Mouse (Mus musculus) limb, embryonic 11.5 days (tissue): Measurements from ENCODE around the gene Lrrc4b. TPM values are rescaled to one million over a fixed set of nuclear protein-coding genes. Genes with fewer than 3 reads are reported as not detected.

Experiments
- ATAC-seq: fragments of 200-750 bp; cut with Nextera tagmentation; 2 replicates; pipeline ENCODE4 v1.8.0; 2017; ENCODE audit warnings: low read depth; ENCODE audit not compliant: insufficient number of reproducible peaks, low FRiP score, low TSS enrichment
- DNase-seq: peaks from one replicate; pipeline ENCODE4 v3.0.0-alpha.2; 2015; ENCODE audit warnings: low spot score
- H3K27ac ChIP-seq: fragments of 300-500 bp; sonication (generic); replicated peaks from 2 replicates; pipeline ENCODE4 v1.5.1; 2014; ENCODE audit warnings: low read depth, mild to moderate bottlenecking, low read length
- H3K27me3 ChIP-seq: fragments of 300-500 bp; sonication (generic); 2 replicates; pipeline ENCODE4 v1.6.1; 2014; ENCODE audit warnings: mild to moderate bottlenecking, low read length, mixed read lengths; ENCODE audit not compliant: control insufficient read depth, insufficient read depth
- H3K36me3 ChIP-seq: fragments of 300-500 bp; sonication (generic); 2 replicates; pipeline ENCODE4 v1.6.1; 2014; ENCODE audit warnings: mild to moderate bottlenecking, low read length, moderate library complexity, mixed read lengths; ENCODE audit not compliant: control insufficient read depth, insufficient read depth
- H3K4me1 ChIP-seq: fragments of 300-500 bp; sonication (generic); 2 replicates; pipeline ENCODE4 v1.6.1; 2014; ENCODE audit warnings: low read length, mixed read lengths; ENCODE audit not compliant: control insufficient read depth, insufficient read depth
- H3K4me2 ChIP-seq: fragments of 300-500 bp; sonication (generic); 2 replicates; pipeline ENCODE4 v1.6.1; 2014; ENCODE audit warnings: low read depth, mild to moderate bottlenecking, moderate library complexity; ENCODE audit not compliant: severe bottlenecking
- H3K4me3 ChIP-seq: fragments of 300-500 bp; sonication (generic); 2 replicates; pipeline ENCODE4 v1.5.1; 2014; ENCODE audit warnings: low read depth, low read length
- H3K9ac ChIP-seq: fragments of 300-500 bp; sonication (generic); 2 replicates; pipeline ENCODE4 v1.6.1; 2014; ENCODE audit warnings: mild to moderate bottlenecking, low read length
- H3K9me3 ChIP-seq: fragments of 300-500 bp; sonication (generic); 2 replicates; pipeline ENCODE4 v1.6.1; 2016; ENCODE audit warnings: low read length; ENCODE audit not compliant: control insufficient read depth
- WGBS: fragments of 180-500 bp; shearing (Covaris S2); extraction: QIAGEN DNeasy Blood & Tissue Kit; methylation state at CpG from one replicate; pipeline ENCODE4 v1.1.7; 2014; 5-methylcytosine and 5-hydroxymethylcytosine counted together
- polyA plus RNA-seq: library from polyadenylated mRNA; unstranded; fragments of >200 nt; fragmentation: Nextera tagmentation; extraction: Ambion mirVana; gene quantifications from 2 replicates; pipeline ENCODE4 v1.2.1, GENCODE M21; 2014

Lrrc4b gene
- polyA plus RNA-seq, 1 experiment from 2014 or later, result 0.60 TPM

- H3K27ac ChIP-seq, result no peak overlapping the region
- WGBS, result 54% methylated on average over 2 of the region's 2 CpGs
- ATAC-seq (no peak), DNase-seq (no peak)
- H3K9ac ChIP-seq, result no peak overlapping the region
- H3K4me2 ChIP-seq, result no peak overlapping the region
- H3K4me1 ChIP-seq, result peaks cover 10% of the 10 kb centered on the region
- H3K4me3 ChIP-seq, result no peak overlapping the region
- H3K36me3 ChIP-seq, result no peaks in the 10 kb centered on the region
- H3K27me3 ChIP-seq, result peaks cover 62% of the 10 kb centered on the region
- H3K9me3 ChIP-seq, result no peaks in the 10 kb centered on the region
Measured at GRCm38 (mm10) chr7:44439696-44440095, 10.9 kb downstream of the Lrrc4b start.

DNA sequence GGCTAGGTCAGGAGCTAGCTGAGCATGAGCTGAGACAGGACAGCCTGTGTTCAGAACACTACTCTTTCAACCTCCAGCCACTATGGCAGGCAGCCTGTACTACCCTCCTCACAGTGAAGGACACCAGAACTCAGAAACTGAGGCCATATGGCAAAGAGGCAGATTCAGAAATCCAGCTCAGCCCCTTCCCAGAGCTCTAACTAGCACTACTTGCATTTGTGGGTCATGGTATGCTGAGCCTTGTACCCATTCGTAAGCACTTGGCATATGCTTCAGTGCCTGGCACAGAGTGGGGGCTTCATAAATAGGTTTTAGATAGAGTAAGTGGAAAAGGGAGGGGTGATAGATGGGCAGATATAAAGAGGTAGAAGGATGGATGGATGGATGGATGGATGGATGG lies 11.7 kb downstream of the Lrrc4b start:
- no peak overlapping the region for H3K4me3 ChIP-seq
- H3K36me3 ChIP-seq, result no peaks in the 10 kb centered on the region
- H3K9ac ChIP-seq, result no peak overlapping the region
- H3K4me1 ChIP-seq, result peaks cover 13% of the 10 kb centered on the region
- 78% methylated on average over 1 of the region's 1 CpGs for WGBS
- no peak overlapping the region for H3K4me2 ChIP-seq
- no peaks in the 10 kb centered on the region for H3K9me3 ChIP-seq
- no peak overlapping the region for H3K27ac ChIP-seq
- DNase-seq (no peak), ATAC-seq (no peak)
- H3K27me3 ChIP-seq, result peaks cover 70% of the 10 kb centered on the region

DNA sequence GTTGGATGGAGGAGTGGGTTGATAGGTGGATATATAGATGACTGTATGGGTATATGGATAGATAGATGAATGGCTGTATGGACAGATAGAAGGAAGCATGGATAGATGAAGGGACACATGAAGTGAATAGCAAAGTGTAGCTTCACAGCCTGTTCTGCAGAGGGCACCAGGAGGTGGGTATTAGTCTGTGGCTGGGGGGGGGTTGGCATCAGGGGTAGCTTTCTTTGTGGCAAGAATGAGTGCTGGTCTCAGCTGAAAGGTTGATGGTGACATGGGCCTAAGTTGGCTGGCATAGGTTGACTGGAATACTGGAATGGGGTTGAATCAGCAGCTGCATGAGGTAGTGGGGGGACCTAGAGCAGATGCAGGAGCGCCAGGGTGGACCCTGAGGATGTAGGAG lies 12.4 kb downstream of the Lrrc4b start:
- H3K27me3 ChIP-seq, result peaks cover 75% of the 10 kb centered on the region
- no peaks in the 10 kb centered on the region for H3K9me3 ChIP-seq
- no peak overlapping the region; the same call in 1 of the 2 replicates for H3K4me2 ChIP-seq
- ATAC-seq (no peak), DNase-seq (no peak)
- no peak overlapping the region for H3K27ac ChIP-seq
- 38% methylated on average over 1 of the region's 1 CpGs for whole genome bisulfite sequencing
- peaks cover 13% of the 10 kb centered on the region for H3K4me1 ChIP-seq
- no peak overlapping the region for H3K9ac ChIP-seq
- no peak overlapping the region for H3K4me3 ChIP-seq
- H3K36me3 ChIP-seq, result no peaks in the 10 kb centered on the region

- peaks cover 13% of the 10 kb centered on the region for H3K4me1 ChIP-seq
- ATAC-seq, result no peak
- no peak overlapping the region for H3K27ac ChIP-seq
Measured at GRCm38 (mm10) chr7:44441648-44442109, 12.9 kb downstream of the Lrrc4b start.

GRCm38 (mm10) chr7:44442407-44442821 lies 13.6 kb downstream of the Lrrc4b start:
- DNase-seq (peak; percentile 53), ATAC-seq (no peak)
- 2% methylated on average over 14 of the region's 14 CpGs for WGBS
- Histone ChIP-seq H3K36me3 (no peaks in the 10 kb centered on the region), H3K9me3 (no peaks in the 10 kb centered on the region), H3K4me3 (peak overlapping the region; percentile 19), H3K4me2 (peak overlapping the region; percentile 41), H3K27me3 (peaks cover 82% of the 10 kb centered on the region), H3K27ac (no peak overlapping the region), H3K9ac (peak overlapping the region; percentile 40; the same call in 1 of the 2 replicates), H3K4me1 (peaks cover 13% of the 10 kb centered on the region)

More at GRCm38 (mm10) chr7:44441648-44442109, 12.9 kb downstream of the Lrrc4b start:
- Histone ChIP-seq H3K36me3 (no peaks in the 10 kb centered on the region), H3K9me3 (no peaks in the 10 kb centered on the region), H3K9ac (peak overlapping the region; percentile 40; the same call in 1 of the 2 replicates), H3K27me3 (peaks cover 80% of the 10 kb centered on the region), H3K4me2 (peak overlapping the region; percentile 41; the same call in 1 of the 2 replicates), H3K4me3 (peak overlapping the region; percentile 19)
- WGBS, result under 1% methylated on average over 14 of the region's 14 CpGs
- DNase-seq, result no peak

DNA sequence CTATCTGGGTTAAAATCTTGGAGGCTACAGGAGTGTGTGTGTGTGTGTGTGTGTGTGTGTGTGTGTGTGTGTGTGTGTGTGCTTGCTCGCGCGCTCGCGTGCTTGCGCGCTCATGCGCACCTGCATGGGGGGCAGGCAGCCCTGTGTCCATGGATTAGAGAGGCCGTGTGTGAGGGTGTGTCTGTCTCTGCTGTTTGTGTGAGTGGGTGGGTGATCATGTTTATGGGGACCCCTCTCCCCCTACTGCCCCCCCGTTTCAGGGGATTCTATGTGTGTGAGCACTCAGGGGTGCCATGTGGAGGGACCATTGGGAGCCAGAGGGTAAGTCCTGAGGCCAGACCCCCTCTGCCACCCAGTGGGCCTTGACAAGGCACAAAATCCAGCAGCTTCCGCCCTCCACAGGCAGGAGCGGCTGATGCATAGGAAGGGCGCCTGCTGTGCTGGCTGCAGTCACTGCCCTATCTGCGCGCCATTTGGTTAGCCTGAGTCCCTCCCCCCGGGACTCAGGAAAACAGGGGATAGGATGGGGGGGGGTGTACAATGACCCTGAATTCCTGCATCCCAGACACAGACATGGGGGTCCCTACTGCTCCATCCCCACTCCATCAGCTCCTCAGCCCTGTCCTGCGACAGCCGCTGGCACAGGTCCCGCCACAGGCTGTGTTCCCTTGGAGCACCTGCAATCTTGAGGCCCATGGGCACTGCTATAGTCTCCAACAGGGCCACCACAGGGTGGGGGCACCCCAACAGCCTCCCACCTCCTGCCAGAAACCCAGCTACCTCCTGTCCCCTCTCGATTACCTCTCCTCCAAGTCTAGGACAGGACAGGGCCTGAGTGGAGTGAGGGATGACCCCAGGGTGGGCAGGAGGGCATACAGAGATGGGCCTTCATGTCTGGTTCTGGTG lies 14.7 kb downstream of the Lrrc4b start:
- DNase-seq, result no peak

DNA sequence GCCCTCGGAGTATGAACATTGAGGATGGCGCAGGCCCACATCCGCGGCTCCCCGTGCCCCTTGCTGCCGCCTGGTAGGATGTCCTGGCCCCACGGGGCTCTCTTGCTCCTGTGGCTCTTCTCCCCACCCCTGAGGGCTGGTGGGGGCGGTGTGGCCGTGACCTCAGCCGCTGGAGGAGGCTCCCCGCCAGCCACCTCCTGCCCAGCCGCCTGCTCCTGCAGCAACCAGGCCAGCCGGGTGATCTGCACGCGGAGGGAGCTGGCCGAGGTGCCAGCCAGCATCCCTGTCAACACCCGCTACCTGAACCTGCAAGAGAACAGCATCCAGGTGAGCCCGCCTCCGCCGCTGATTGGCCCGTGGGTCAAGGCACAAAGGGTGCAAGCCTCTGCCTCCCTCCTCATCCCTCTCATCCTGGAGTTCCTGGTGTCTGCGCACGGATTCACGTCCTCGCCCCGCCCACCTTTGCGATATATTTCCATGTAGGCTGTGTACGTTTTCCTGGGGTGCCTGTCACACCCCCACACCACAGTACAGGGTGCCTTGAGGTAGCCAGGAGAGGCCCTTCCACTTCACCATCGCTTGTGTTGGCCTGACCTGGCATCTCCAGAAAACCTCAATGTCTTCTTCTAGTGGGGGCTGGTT lies 16.2 kb downstream of the Lrrc4b start:
- DNase-seq, result no peak
- no peak for ATAC-seq
- WGBS, result 7% methylated on average over 29 of the region's 29 CpGs
- Histone ChIP-seq H3K9me3 (no peaks in the 10 kb centered on the region), H3K4me3 (no peak overlapping the region), H3K9ac (no peak overlapping the region), H3K36me3 (no peaks in the 10 kb centered on the region), H3K27ac (no peak overlapping the region), H3K4me2 (no peak overlapping the region), H3K27me3 (peaks cover 74% of the 10 kb centered on the region), H3K4me1 (peaks cover 13% of the 10 kb centered on the region)

More for the DNA sequence above, 14.7 kb downstream of the Lrrc4b start:
- Histone ChIP-seq H3K4me1 (peaks cover 13% of the 10 kb centered on the region), H3K4me3 (peak overlapping the region; percentile 10; the same call in 1 of the 2 replicates), H3K36me3 (no peaks in the 10 kb centered on the region), H3K27ac (no peak overlapping the region), H3K27me3 (peaks cover 82% of the 10 kb centered on the region), H3K9me3 (no peaks in the 10 kb centered on the region), H3K4me2 (peak overlapping the region; percentile 41), H3K9ac (no peak overlapping the region)
- 5% methylated on average over 20 of the region's 20 CpGs for WGBS
- ATAC-seq, result 0 out of 2 replicates have a peak, but pooled peaks have one; percentile 11

DNA sequence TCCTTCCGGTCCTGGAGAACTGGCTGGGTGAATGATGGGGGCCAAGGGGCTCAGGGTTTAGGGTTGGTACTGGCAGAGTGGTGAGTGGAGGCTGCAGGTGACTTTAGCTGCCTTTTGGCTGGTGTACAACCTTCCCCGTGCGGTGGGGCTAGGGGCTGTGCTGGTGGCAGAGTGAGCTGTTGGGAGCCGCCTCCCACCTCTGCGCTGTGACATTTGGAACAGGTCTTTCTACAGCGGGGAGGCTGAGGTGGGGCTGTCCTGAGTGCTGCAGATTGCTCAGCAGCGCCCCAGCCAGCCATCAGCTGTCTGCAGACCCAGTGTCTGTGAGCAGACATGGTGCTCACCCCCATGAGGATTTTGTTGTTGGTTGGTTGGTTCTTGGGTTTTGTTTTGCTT lies 16.7 kb downstream of the Lrrc4b start:
- 8% methylated on average over 7 of the region's 7 CpGs for WGBS
- no peak overlapping the region for H3K4me3 ChIP-seq

More for the DNA sequence above, 16.7 kb downstream of the Lrrc4b start:
- Histone ChIP-seq H3K9ac (no peak overlapping the region), H3K9me3 (no peaks in the 10 kb centered on the region), H3K4me2 (no peak overlapping the region), H3K36me3 (no peaks in the 10 kb centered on the region), H3K4me1 (peaks cover 13% of the 10 kb centered on the region), H3K27me3 (peaks cover 68% of the 10 kb centered on the region), H3K27ac (no peak overlapping the region)
- DNase-seq, result no peak
- no peak for ATAC-seq
